Comparison of ENCODE assay signal across 26 mouse cellular contexts in genomic region chr2:134554221-134554727, GRCm38 (mm10). TPM values are rescaled to one million over a fixed set of nuclear protein-coding genes. Genes with fewer than 3 reads are reported as not detected.
DNase-seq lines count a peak whose midpoint lies in the region; ATAC-seq and TF ChIP-seq lines count a peak whose summit lies in the region.
"Had no signal": no experiment of that assay in that cellular context is flagged by ENCODE, and none has a peak within 500 bp of the region (broad histone marks: within the 10 kb centered on the region; RNA-seq: fewer than 3 reads in every experiment).

Gene Hao1 (minus strand): TSS chr2:134554368.

- peak within 1 kb of the TSS; percentile 94 for H3K4me3 ChIP-seq in liver, adult 2 months (ENCODE audit: insufficient read depth, low read depth, low read length)
- H3K4me3 ChIP-seq in liver, embryonic 11.5 days (ENCODE audit: low read depth, low read length): no peak within 1 kb of the TSS
- H3K4me3 ChIP-seq in liver, postnatal 0 days (ENCODE audit: low read depth, low read length): peak within 1 kb of the TSS; percentile 34
- H3K4me3 ChIP-seq: embryonic facial prominence, embryonic 10.5 days; embryonic facial prominence, embryonic 12.5 days; forebrain, embryonic 13.5 days; forebrain, embryonic 15.5 days had no signal

- H3K9me3 ChIP-seq in liver, embryonic 11.5 days (ENCODE audit: control insufficient read depth, low read length): no peaks in the 10 kb centered on the region
- no peaks in the 10 kb centered on the region for H3K9me3 ChIP-seq in liver, postnatal 0 days (ENCODE audit: low read length)
- H3K9me3 ChIP-seq: embryonic facial prominence, embryonic 10.5 days; embryonic facial prominence, embryonic 12.5 days; forebrain, embryonic 13.5 days; forebrain, embryonic 15.5 days; G1E had no signal

- no peaks in the 10 kb centered on the region for H3K27me3 ChIP-seq in liver, adult 2 months (ENCODE audit: control insufficient read depth, insufficient read depth, low read length)
- no peaks in the 10 kb centered on the region for H3K27me3 ChIP-seq in liver, embryonic 11.5 days (replicated peaks; ENCODE audit: control insufficient read depth, insufficient read depth, low read length)
- no peaks in the 10 kb centered on the region for H3K27me3 ChIP-seq in liver, postnatal 0 days (ENCODE audit: insufficient read depth, low read length)
- H3K27me3 ChIP-seq: CH12.LX; embryonic facial prominence, embryonic 12.5 days; forebrain, embryonic 13.5 days; forebrain, embryonic 15.5 days had no signal

- TF ChIP-seq POLR2A in liver, adult 2 months (IDR thresholded peaks at IDR 0.05; ENCODE audit: extremely low read depth, insufficient read depth, low read length): peak; percentile 46; the same call in 1 of the 2 replicates

- peaks cover 16% of the 10 kb centered on the region for H3K4me1 ChIP-seq in liver, adult 2 months (ENCODE audit: control insufficient read depth, insufficient read depth, low read length)
- no peaks in the 10 kb centered on the region for H3K4me1 ChIP-seq in liver, embryonic 11.5 days (replicated peaks; ENCODE audit: control insufficient read depth, insufficient read depth, low read length)
- H3K4me1 ChIP-seq in liver, postnatal 0 days (ENCODE audit: insufficient read depth): no peaks in the 10 kb centered on the region
- H3K4me1 ChIP-seq: embryonic facial prominence, embryonic 10.5 days; embryonic facial prominence, embryonic 12.5 days; forebrain, embryonic 13.5 days; forebrain, embryonic 15.5 days had no signal

- H3K4me2 ChIP-seq in liver, embryonic 11.5 days: no peak within 1 kb of the TSS
- H3K4me2 ChIP-seq in liver, postnatal 0 days (ENCODE audit: low read depth, low read length): peak within 1 kb of the TSS; percentile 64
- H3K4me2 ChIP-seq: embryonic facial prominence, embryonic 12.5 days; forebrain, embryonic 13.5 days; forebrain, embryonic 15.5 days had no signal

- ATAC-seq in liver, embryonic 11.5 days (replicated peaks; ENCODE audit: low FRiP score): no peak
- 0 out of 2 replicates have a peak, but pooled peaks have one; percentile 52 for ATAC-seq in liver, postnatal 0 days
- ATAC-seq: activated CD4-positive, CD25-positive, alpha-beta regulatory T cell, adult 4 months; CD4-positive, CD25-positive, alpha-beta regulatory T cell, adult 4 months; forebrain, embryonic 13.5 days; forebrain, embryonic 15.5 days; forebrain, postnatal 0 days; Patski had no signal

- peaks cover 3% of the 10 kb centered on the region; the same call in 1 of the 2 replicates for H3K36me3 ChIP-seq in liver, adult 2 months (ENCODE audit: control insufficient read depth, insufficient read depth, low read length)
- no peaks in the 10 kb centered on the region for H3K36me3 ChIP-seq in liver, embryonic 11.5 days (ENCODE audit: control insufficient read depth, insufficient read depth, low read length)
- no peaks in the 10 kb centered on the region for H3K36me3 ChIP-seq in liver, postnatal 0 days (replicated peaks; ENCODE audit: insufficient read depth, low read length)
- H3K36me3 ChIP-seq: embryonic facial prominence, embryonic 10.5 days; embryonic facial prominence, embryonic 12.5 days; forebrain, embryonic 15.5 days; G1E had no signal

- 19% methylated on average over 8 of the region's 8 CpGs for WGBS in liver, adult 2 months
- 78% methylated on average over 8 of the region's 8 CpGs for WGBS in liver, embryonic 11.5 days
- 55% methylated on average over 8 of the region's 8 CpGs for WGBS in liver, postnatal 0 days (ENCODE audit: insufficient replicate concordance)

- TF ChIP-seq EP300 in liver, postnatal 0 days (IDR thresholded peaks at IDR 0.05; ENCODE audit: low read depth): no peak

- peak; percentile 42; the same call in 1 of the 2 replicates for TF ChIP-seq CTCF in liver, adult 2 months (IDR thresholded peaks at IDR 0.05; ENCODE audit: low read depth, low read length)
- peak; percentile 29; the same call in 1 of the 2 replicates for TF ChIP-seq CTCF in liver, postnatal 0 days (IDR thresholded peaks at IDR 0.05; ENCODE audit: low read depth)

- H3K79me2 ChIP-seq in liver, adult 2 months (ENCODE audit: control insufficient read depth, insufficient read depth, low read length): peaks cover 5% of the 10 kb centered on the region; the same call in 1 of the 2 replicates

- no peak for DNase-seq in adrenal gland, postnatal 10 days
- no peak for DNase-seq in adrenal gland, adult 18-20 months (ENCODE audit: low spot score in 2 of 2)
- peak; percentile 95 for DNase-seq in liver, adult 2 months (ENCODE audit: extremely low read depth, low read depth, low spot score)
- no peak for DNase-seq in liver, embryonic 11.5 days (ENCODE audit: low spot score)
- DNase-seq in liver, postnatal 0 days: no peak
- no peak for DNase-seq in liver
- DNase-seq: adrenal gland, adult 2 months; adrenal gland, postnatal 36 days; B cell, adult 2 months; cerebellum, adult 11-12 months; cerebellum, adult 2 months; cerebellum, adult 9-10 months; cerebellum, postnatal 10 days; cerebellum, postnatal 25 days; forebrain, postnatal 0 days had no signal

- H3K27ac ChIP-seq in liver, adult 2 months (replicated peaks; ENCODE audit: insufficient read depth, low read depth, low read length): peak within 1 kb of the TSS; percentile 85
- H3K27ac ChIP-seq in liver, embryonic 11.5 days (ENCODE audit: low read depth, low read length): no peak within 1 kb of the TSS
- H3K27ac ChIP-seq in liver, postnatal 0 days (ENCODE audit: low read depth): 0 out of 2 replicates have a peak within 1 kb of the TSS, but pooled peaks have one; percentile 7
- H3K27ac ChIP-seq: embryonic facial prominence, embryonic 10.5 days; embryonic facial prominence, embryonic 12.5 days; forebrain, embryonic 13.5 days; forebrain, embryonic 15.5 days had no signal

- peak within 1 kb of the TSS; percentile 90 for H3K9ac ChIP-seq in liver, adult 2 months (ENCODE audit: low read depth, low read length)
- H3K9ac ChIP-seq in liver, embryonic 11.5 days (ENCODE audit: low read depth, low read length): no peak within 1 kb of the TSS
- 0 out of 2 replicates have a peak within 1 kb of the TSS, but pooled peaks have one; percentile 26 for H3K9ac ChIP-seq in liver, postnatal 0 days (replicated peaks)
- H3K9ac ChIP-seq: embryonic facial prominence, embryonic 12.5 days; forebrain, embryonic 13.5 days; forebrain, embryonic 15.5 days; forebrain, postnatal 0 days had no signal

RNA-seq across cellular contexts. Expression of gene Hao1, which starts in this region (rescaled TPM):
- 10 to 100 TPM; 17.3 to 39.1 TPM for total RNA-seq in adrenal gland, postnatal 10 days (2021)
- total RNA-seq in adrenal gland, adult 18-20 months (2021): under 1 TPM in 1 of 2 experiments, not detected in 1; 0.46 TPM
- total RNA-seq in liver, adult 2 months (2014; rRNA removed): 153 and 201 TPM in 2 replicates
- 45.1 and 45.9 TPM in 2 replicates for polyA plus RNA-seq in liver, adult 2 months (2012; rRNA removed)
- polyA plus RNA-seq in liver, embryonic 11.5 days (2014; fragmentation: Nextera tagmentation; extraction: Ambion mirVana): not detected in 2 replicates
- 129 and 141 TPM in 2 replicates for polyA plus RNA-seq in liver, postnatal 0 days (2015; fragmentation: Nextera tagmentation; extraction: Ambion mirVana)
- total RNA-seq: G1E had no signal
- polyA plus RNA-seq: adrenal gland, adult 2 months; CD4-positive, CD25-positive, alpha-beta regulatory T cell, adult 4 months; cerebellum, adult 2 months; embryonic facial prominence, embryonic 10.5 days; embryonic facial prominence, embryonic 12.5 days; embryonic facial prominence, embryonic 14.5 days; forebrain, embryonic 11.5 days; forebrain, embryonic 13.5 days; G1E; Patski had no signal

Comparison
In these comparisons a context has a peak if more than half of its experiments do, and no peak if none do; other contexts are left out.
1. RNA of gene Hao1 (total RNA-seq): 153 to 201 TPM in liver, adult 2 months and 17.3 to 39.1 TPM in adrenal gland, postnatal 10 days; 0.46 TPM in adrenal gland, adult 18-20 months; every median in the first group is over 10 times any median in the second.
2. RNA of gene Hao1 (polyA plus RNA-seq): 129 to 141 TPM in liver, postnatal 0 days and 45.1 to 45.9 TPM in liver, adult 2 months; not detected in liver, embryonic 11.5 days; every median in the first group is over 10 times any median in the second.